Mouse (Mus musculus) mammary gland, adult 2 months (tissue): Measurements from ENCODE around the gene Eprs. TPM values are rescaled to one million over a fixed set of nuclear protein-coding genes. Genes with fewer than 3 reads are reported as not detected.

Experiments used
- polyA plus RNA-seq: library from polyadenylated mRNA; depleted of rRNA; stranded (reverse); fragments of >200 nt; gene quantifications from 2 replicates; pipeline ENCODE4 v1.2.3, GENCODE M21; 2012; ENCODE audit warnings: low replicate concordance; rRNA removed

The Eprs gene
- 5.5 and 12.7 TPM in 2 replicates for polyA plus RNA-seq

DNA sequence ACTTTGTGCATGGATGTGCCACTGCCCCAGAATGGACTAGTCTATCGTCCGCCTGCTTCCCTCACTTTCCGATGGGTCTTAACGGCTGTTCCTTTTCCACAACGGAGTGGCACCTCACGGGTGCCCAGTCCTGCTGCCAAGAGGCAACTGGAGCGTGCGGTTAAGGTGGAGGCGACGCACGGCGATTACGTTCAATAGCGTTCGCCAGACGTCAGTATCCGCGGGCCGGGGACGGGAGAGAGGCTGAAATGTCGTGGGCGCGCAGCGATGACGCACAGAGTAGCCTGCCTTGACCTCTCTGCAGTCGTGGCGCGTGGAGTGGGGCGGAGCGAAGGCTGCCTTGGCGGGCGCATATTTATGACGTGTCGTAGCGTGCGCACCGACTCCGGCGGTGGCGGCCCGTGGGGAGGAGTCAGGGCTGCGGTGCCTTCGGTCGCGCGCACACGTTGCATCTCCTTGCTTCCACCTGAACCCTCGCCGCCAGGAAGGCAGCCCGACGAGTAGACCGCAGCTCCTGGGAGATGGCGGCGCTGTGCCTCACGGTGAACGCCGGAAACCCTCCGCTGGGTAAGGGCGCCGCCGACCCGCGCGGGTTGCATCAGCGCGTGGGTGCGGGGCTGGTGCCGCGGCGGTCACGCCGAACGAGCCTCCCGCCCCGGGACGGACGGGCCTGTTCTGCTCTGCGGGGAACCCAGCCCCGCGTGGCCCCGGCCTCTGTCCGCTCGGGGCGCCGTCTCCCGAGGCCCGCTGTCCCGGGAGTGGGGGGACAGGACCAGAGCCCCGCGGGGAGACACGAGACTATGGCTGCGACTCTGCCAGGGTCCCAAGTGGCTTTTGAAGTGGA, at the start of gene Eprs:
Eprs (plus strand) TSS at position 368 of the 844 bp plus-strand sequence.

DNA sequence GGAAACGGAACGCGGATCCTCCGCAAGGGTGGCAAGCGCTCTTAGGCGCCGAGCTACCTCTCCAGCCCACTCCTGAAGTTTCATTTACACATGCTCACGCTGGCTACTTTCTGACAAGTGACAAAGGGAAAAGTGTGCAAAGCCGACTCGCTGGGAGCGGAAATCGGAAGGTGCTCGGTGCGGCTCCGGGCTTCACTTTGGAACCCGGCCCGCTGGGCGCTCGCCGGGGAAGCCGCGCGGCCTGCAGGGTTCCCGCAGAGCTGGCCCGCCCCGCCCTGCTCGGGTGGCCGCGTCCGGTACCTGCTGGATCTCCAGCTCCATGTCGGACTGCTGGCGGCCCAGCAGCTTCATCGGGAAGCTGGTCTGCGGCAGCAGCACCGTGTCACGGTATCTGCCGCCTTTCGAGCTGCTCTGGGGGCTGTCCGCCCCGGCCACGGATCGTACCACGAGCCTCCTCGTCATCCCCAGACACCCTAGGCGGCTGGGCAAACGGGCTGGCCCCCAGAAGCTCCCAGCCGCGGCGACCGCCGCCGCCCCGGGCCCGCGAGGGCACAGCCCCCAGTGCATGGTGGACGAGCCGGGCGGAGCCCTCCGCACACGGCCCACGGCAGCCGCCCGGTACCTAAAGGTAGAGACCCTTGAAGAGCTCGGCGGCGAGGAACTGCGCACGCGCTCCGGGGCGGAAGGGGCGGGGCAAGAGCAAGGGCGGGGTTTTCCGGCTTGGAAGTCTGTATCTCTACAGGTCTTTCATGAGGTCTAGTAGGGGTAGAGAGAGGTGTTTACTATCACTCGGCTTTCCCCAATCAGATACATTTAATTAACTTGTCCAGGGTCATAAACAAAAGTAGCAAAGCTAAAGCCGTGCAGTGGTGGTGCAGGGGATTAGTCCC, 33.9 kb upstream of the Eprs start, which contains the start of gene Iars2:
Iars2 (minus strand) TSS at position 676 of the 890 bp plus-strand sequence.

DNA sequence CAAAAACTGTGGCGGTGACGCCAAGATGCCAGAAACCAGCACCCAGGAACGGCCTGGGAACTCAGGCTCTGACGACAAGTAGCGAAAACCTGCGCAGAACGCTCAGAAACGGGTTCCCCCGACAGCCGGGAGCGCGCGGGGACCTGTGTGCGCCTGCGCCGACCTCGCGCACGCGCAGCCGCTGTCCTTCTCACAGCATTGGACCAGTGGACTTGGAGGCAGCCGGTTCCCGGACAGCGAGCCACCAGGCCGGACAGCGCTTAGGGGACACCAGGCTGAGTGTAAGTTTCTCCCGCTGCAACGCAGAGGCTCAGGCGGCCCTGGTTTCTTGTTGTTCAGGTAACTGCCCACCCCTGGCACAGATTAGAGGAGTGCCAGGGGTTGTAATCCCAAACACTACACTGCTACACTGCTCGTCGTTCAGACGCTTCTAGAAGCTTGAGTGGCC, 30.8 kb upstream of the Eprs start, which contains the start of gene Bpnt1:
Bpnt1 (plus strand) TSS at position 167 of the 448 bp plus-strand sequence.

DNA sequence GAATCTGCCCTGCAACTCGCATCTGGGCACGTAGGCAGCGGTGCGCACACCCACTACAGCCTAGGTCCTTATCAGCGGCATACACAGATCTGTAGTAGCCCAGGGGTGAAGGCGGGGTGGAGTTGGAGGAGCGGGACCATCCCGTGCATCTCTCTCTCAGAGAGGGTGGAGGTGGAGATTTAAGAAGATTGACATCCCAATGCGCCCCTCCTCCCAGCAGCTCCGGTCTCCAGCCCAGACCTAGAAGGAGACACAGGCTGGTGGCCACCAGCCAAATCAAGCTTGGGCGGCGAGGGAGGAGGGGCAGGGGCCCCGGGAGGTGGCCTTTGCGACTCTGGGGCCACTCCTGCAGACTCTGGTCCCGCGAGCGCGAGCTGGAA, 91.7 kb downstream of the Eprs start, which contains the start of gene Slc30a10:
Slc30a10 (plus strand) TSS at position 274 of the 380 bp plus-strand sequence.

Other genes starting within 250 kb of the Eprs start
- 20.9 and 22.1 TPM in 2 replicates for gene Rab3gap2, start 158.9 kb upstream of the Eprs start, polyA plus RNA-seq
- 37.7 and 43.7 TPM in 2 replicates for gene Iars2, start 33.6 kb upstream of the Eprs start, polyA plus RNA-seq
- gene Bpnt1, start 30.9 kb upstream of the Eprs start, polyA plus RNA-seq, result 34.6 and 45.2 TPM in 2 replicates
- 0.06 TPM in 1 of 2 replicates, not detected in the other for gene Slc30a10, start 91.8 kb downstream of the Eprs start, polyA plus RNA-seq